Mouse (Mus musculus) layer of hippocampus, adult 8-10 months (tissue): ENCODE results near the gene 5031439G07Rik. TPM values are rescaled to one million over a fixed set of nuclear protein-coding genes. Genes with fewer than 3 reads are reported as not detected.

Experiments used
- microRNA-seq, 2 experiments: library from miRNA; unstranded; fragments of <30 nt; microRNA quantifications; one replicate each; pipeline ENCODE4 v1.2.0; 2022
- total RNA-seq, 4 experiments: library from RNA; stranded (reverse); gene quantifications; 2 replicates each; pipeline ENCODE4 v1.2.4; 2022

Gene 5031439G07Rik
- total RNA-seq, 4 experiments from 2014 or later: 89.6 to 93.1 (median 92.6) TPM

Small RNA genes lying within 50 kb of the gene (microRNA-seq; reads per million reads assigned to microRNA genes)
- gene Mir1249: 1,302 to 1,937 reads per million in 2 experiments

Other genes with a start within 250 kb of the 5031439G07Rik start
- 10 to 100 TPM in 2 of 4 experiments, 1 to 10 TPM in 2; 6.6 to 12.2 (median 9.3) TPM for gene Phf21b, start 132.5 kb downstream of the 5031439G07Rik start, total RNA-seq
- 1 to 10 TPM; 1.3 to 1.8 (median 1.7) TPM for gene Gm29666, start 68.5 kb downstream of the 5031439G07Rik start, total RNA-seq
- 10 to 100 TPM; 29.0 to 35.4 (median 33.0) TPM for gene Nup50, start 65.1 kb downstream of the 5031439G07Rik start, total RNA-seq
- gene Upk3a, start 28.6 kb upstream of the 5031439G07Rik start, total RNA-seq: under 1 TPM in 1 of 4 experiments, not detected in 3; 0.71 TPM
- 10 to 100 TPM; 26.9 to 33.0 (median 29.7) TPM for gene Fam118a, start 40.4 kb upstream of the 5031439G07Rik start, total RNA-seq
- under 1 TPM in 2 of 4 experiments, not detected in 2; 0.10 to 0.43 TPM for gene Smc1b, start 143.4 kb upstream of the 5031439G07Rik start, total RNA-seq
- under 1 TPM in 1 of 4 experiments, not detected in 3; 0.32 TPM for gene Ribc2, start 143.5 kb upstream of the 5031439G07Rik start, total RNA-seq
- gene Fbln1, start 217.4 kb upstream of the 5031439G07Rik start, total RNA-seq: 10 to 100 TPM; 13.0 to 19.7 (median 16.1) TPM